Mouse (Mus musculus) neural tube, embryonic 14.5 days (tissue): ENCODE results near the gene Nr2f6. TPM values are rescaled to one million over a fixed set of nuclear protein-coding genes. Genes with fewer than 3 reads are reported as not detected.
A peak's percentile ranks its signal among the peaks of the same experiment; 100 is the strongest.

Experiments
- ATAC-seq: fragments of 200-750 bp; cut with Nextera tagmentation; 2 replicates; pipeline ENCODE4 v1.8.0; 2017; ENCODE audit warnings: low read depth, mild to moderate bottlenecking, moderate TSS enrichment, moderate library complexity
- H3K27ac ChIP-seq: fragments of 300-500 bp; sonication (generic); 2 replicates; pipeline ENCODE4 v1.5.1; 2014; ENCODE audit warnings: low read depth, mild to moderate bottlenecking, control low read depth, low read length, moderate library complexity, mixed read lengths
- H3K27me3 ChIP-seq: fragments of 300-500 bp; sonication (generic); 2 replicates; pipeline ENCODE4 v1.6.1; 2014; ENCODE audit warnings: low read length; ENCODE audit not compliant: control insufficient read depth, insufficient read depth
- H3K36me3 ChIP-seq: fragments of 300-500 bp; sonication (generic); 2 replicates; pipeline ENCODE4 v1.6.1; 2014; ENCODE audit warnings: low read length, mixed read lengths; ENCODE audit not compliant: control insufficient read depth, insufficient read depth
- H3K4me1 ChIP-seq: fragments of 300-500 bp; sonication (generic); 2 replicates; pipeline ENCODE4 v1.6.1; 2014; ENCODE audit warnings: low read length; ENCODE audit not compliant: control insufficient read depth, insufficient read depth
- H3K4me2 ChIP-seq: fragments of 300-500 bp; sonication (generic); 2 replicates; pipeline ENCODE4 v1.6.1; 2014; ENCODE audit warnings: mild to moderate bottlenecking, low read depth, low read length, control low read depth
- H3K4me3 ChIP-seq: fragments of 300-500 bp; sonication (generic); 2 replicates; pipeline ENCODE4 v1.5.1; 2014; ENCODE audit warnings: low read depth, low read length, control low read depth, mixed read lengths
- H3K9ac ChIP-seq: fragments of 300-500 bp; sonication (generic); replicated peaks from 2 replicates; pipeline ENCODE4 v1.6.1; 2014; ENCODE audit warnings: low read depth, mild to moderate bottlenecking, control low read depth, low read length, mixed read lengths
- H3K9me3 ChIP-seq: fragments of 300-500 bp; sonication (generic); 2 replicates; pipeline ENCODE4 v1.6.1; 2016; ENCODE audit warnings: low read length; ENCODE audit not compliant: control insufficient read depth
- WGBS: fragments of 180-500 bp; shearing (Covaris S2); extraction: QIAGEN DNeasy Blood & Tissue Kit; methylation state at CpG from one replicate; pipeline ENCODE4 v1.1.7; 2014; 5-methylcytosine and 5-hydroxymethylcytosine counted together
- polyA plus RNA-seq: library from polyadenylated mRNA; unstranded; fragments of >200 nt; fragmentation: Nextera tagmentation; extraction: Ambion mirVana; gene quantifications from 2 replicates; pipeline ENCODE4 v1.2.1, GENCODE M21; 2014

Gene Nr2f6
- polyA plus RNA-seq, 1 experiment from 2014 or later, result 22.3 TPM

DNA sequence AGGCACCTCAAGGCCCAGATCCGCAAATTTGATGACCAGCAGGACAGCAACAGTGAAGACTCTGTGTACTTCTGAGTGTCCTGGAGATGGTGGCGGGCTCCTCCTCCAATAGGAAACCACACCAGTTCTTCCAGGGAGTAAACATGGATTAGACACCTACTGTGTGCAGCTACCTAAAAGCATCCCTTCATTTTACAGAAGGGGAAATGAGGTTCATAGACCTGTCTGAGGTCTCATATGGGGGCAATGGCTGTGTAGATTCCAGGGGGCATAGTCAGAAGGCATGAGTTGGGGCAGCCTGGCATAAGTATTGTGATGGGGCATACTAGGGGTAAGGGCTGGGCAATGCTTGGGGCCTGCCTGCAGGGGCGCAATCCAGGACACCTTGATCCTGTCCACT is 8.8 kb downstream of the Nr2f6 start:
- ATAC-seq, result no peak
- WGBS, result 93% methylated on average over 3 of the region's 3 CpGs
- Histone ChIP-seq H3K27me3 (no peaks in the 10 kb centered on the region), H3K9ac (no peak overlapping the region), H3K4me2 (no peak overlapping the region), H3K9me3 (no peaks in the 10 kb centered on the region), H3K4me1 (peaks cover 22% of the 10 kb centered on the region), H3K4me3 (no peak overlapping the region), H3K36me3 (peaks cover 15% of the 10 kb centered on the region; the same call in 1 of the 2 replicates), H3K27ac (no peak overlapping the region)

GRCm38 (mm10) chr8:71372427-71372826 is 9.3 kb downstream of the Nr2f6 start:
- Histone ChIP-seq H3K27ac (no peak overlapping the region), H3K4me3 (no peak overlapping the region), H3K27me3 (no peaks in the 10 kb centered on the region), H3K4me2 (no peak overlapping the region), H3K36me3 (peaks cover 15% of the 10 kb centered on the region; the same call in 1 of the 2 replicates), H3K9ac (no peak overlapping the region), H3K4me1 (peaks cover 28% of the 10 kb centered on the region), H3K9me3 (no peaks in the 10 kb centered on the region)
- WGBS, result 85% methylated on average over 12 of the region's 12 CpGs
- no peak for ATAC-seq

DNA sequence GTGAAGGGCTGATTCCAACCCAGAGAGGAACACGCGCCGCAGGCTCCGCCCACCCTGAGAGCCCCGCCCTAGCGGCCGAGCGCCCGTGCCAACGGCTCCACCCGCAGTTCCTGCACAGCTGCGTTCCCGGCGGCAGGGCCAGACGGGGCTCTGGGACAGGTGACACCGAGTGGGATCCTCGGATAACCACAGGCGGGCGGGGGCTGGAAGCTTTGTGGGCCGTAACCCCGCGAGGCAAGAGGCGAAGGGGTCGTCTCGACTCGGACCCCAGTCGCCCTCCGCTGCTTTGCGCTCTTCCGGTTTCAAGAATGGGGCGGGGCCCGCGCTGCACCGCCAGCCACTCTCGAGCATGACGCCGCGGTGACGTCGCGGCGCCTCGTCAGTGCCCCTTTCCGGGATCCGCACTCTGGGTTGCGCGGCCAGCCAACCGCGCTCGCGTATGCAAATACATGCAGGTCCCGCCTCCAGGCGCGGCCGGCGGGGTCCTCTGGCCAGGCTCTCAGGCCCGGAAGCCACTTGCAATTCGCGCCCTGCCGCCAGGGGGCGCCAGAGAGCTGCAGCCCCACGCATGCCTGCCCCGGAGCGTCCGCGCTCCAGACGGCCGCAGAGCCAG is 10.4 kb downstream of the Nr2f6 start, which contains the start of gene Ocel1:
Ocel1 (plus strand) TSS at position 63 of the 613 bp plus-strand sequence.
- no peaks in the 10 kb centered on the region for H3K27me3 ChIP-seq
- peak within 1 kb of the TSS; percentile 43 for H3K9ac ChIP-seq
- H3K27ac ChIP-seq, result peak within 1 kb of the TSS; percentile 78
- peak; percentile 84 for ATAC-seq
- H3K4me2 ChIP-seq, result peak within 1 kb of the TSS; percentile 50
- peaks cover 15% of the 10 kb centered on the region; the same call in 1 of the 2 replicates for H3K36me3 ChIP-seq
- peak within 1 kb of the TSS; percentile 49 for H3K4me3 ChIP-seq
- H3K9me3 ChIP-seq, result no peaks in the 10 kb centered on the region
- peaks cover 25% of the 10 kb centered on the region for H3K4me1 ChIP-seq
- under 1% methylated on average over 68 of the region's 68 CpGs for WGBS

DNA sequence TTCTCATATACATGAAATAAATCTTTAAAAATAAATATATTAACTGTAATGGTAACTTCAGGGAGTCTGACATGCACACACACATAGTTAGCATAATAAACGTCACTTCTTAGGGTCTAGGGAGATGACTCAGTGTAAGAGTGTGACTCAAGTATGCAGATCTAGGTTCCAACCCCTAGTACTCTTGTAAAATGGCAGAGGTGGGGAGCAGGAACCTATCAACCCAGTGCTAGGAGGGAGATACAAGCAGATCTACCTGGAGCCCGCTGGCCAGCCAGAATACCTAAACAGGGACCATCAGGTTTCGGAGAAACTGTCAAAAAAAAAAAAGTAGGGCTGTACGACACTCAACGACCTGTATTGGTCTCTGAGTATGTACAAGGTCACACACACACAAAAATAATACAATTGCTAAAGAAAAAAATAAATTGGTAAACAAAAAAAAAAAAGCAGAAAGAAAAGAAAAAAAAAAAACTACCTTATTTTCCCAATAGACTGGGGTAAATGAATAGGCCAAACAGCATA is 11.0 kb downstream of the Nr2f6 start:
- Histone ChIP-seq H3K9me3 (no peaks in the 10 kb centered on the region), H3K36me3 (peaks cover 15% of the 10 kb centered on the region; the same call in 1 of the 2 replicates), H3K27me3 (no peaks in the 10 kb centered on the region), H3K4me2 (peak overlapping the region; percentile 50), H3K4me3 (peak overlapping the region; percentile 49), H3K9ac (peak overlapping the region; percentile 43), H3K27ac (peak overlapping the region; percentile 78; the same call in 1 of the 2 replicates), H3K4me1 (peaks cover 20% of the 10 kb centered on the region)
- 32% methylated on average over 5 of the region's 5 CpGs for WGBS
- no peak for ATAC-seq

GRCm38 (mm10) chr8:71369040-71369718 is 12.6 kb downstream of the Nr2f6 start:
- no peak overlapping the region for H3K4me3 ChIP-seq
- WGBS, result 92% methylated on average over 10 of the region's 10 CpGs
- no peak overlapping the region for H3K4me2 ChIP-seq
- no peak overlapping the region for H3K9ac ChIP-seq
- ATAC-seq, result no peak
- H3K9me3 ChIP-seq, result no peaks in the 10 kb centered on the region
- H3K4me1 ChIP-seq, result peaks cover 13% of the 10 kb centered on the region
- peaks cover 10% of the 10 kb centered on the region; the same call in 1 of the 2 replicates for H3K36me3 ChIP-seq
- no peak overlapping the region for H3K27ac ChIP-seq
- no peaks in the 10 kb centered on the region for H3K27me3 ChIP-seq

DNA sequence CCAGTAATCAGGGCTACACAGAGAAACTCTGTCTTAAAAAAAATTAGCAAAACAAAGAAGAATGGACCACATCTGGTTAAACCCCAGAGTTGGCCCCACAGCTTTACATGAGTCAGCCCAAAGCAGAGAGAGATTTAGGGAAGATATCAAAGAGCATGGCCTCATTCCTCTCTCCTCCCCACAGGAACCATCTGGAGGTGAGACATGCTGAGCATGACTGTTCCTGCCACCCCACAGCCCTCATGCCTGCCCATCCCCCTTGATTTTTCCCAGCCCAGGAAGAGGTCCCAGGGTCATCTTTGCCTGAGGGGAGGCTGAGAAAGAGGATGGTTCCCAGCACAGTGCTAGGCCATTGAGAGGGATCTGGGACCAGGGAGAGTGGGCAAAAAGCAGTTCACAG is 13.4 kb downstream of the Nr2f6 start:
- no peak for ATAC-seq
- Histone ChIP-seq H3K27me3 (no peaks in the 10 kb centered on the region), H3K4me2 (no peak overlapping the region), H3K9me3 (no peaks in the 10 kb centered on the region), H3K4me1 (peaks cover 13% of the 10 kb centered on the region), H3K9ac (no peak overlapping the region), H3K27ac (no peak overlapping the region), H3K4me3 (no peak overlapping the region), H3K36me3 (peaks cover 6% of the 10 kb centered on the region; the same call in 1 of the 2 replicates)

DNA sequence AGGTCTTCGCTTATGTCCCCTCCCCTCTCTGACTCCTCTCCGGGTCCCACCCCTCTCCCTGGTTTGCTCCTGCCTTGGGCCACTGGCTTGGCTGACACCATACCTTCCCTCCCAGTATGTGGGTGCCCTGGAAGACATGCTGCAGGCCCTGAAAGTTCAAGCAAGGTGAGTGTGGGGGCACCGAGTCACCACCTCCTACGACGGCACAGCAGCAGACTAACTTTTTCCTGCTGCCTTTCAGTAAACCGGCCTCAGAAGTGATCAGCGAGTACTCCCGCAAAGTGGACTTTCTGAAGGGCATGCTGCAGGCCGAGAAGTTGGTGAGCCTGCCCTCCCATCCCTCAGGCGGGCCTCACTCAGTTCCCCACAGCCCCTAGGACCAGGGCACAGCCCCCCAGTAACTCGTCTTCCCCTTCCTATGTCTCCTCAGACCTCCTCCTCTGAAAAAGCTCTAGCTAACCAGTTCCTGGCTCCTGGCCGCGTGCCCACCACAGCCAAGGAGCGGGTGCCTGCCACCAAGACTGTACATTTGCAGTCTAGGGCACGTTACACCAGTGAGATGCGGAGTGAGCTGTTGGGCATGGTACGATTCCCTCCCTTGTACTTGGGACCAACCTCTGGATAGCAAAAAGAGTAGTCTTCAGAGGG is 14.1 kb downstream of the Nr2f6 start:
- Histone ChIP-seq H3K4me3 (peak overlapping the region; percentile 51), H3K27ac (peak overlapping the region; percentile 93), H3K9me3 (no peaks in the 10 kb centered on the region), H3K4me2 (peak overlapping the region; percentile 86), H3K4me1 (peaks cover 13% of the 10 kb centered on the region), H3K36me3 (peaks cover 6% of the 10 kb centered on the region; the same call in 1 of the 2 replicates), H3K27me3 (no peaks in the 10 kb centered on the region), H3K9ac (peak overlapping the region; percentile 62)
- WGBS, result 60% methylated on average over 17 of the region's 17 CpGs
- ATAC-seq, result no peak

DNA sequence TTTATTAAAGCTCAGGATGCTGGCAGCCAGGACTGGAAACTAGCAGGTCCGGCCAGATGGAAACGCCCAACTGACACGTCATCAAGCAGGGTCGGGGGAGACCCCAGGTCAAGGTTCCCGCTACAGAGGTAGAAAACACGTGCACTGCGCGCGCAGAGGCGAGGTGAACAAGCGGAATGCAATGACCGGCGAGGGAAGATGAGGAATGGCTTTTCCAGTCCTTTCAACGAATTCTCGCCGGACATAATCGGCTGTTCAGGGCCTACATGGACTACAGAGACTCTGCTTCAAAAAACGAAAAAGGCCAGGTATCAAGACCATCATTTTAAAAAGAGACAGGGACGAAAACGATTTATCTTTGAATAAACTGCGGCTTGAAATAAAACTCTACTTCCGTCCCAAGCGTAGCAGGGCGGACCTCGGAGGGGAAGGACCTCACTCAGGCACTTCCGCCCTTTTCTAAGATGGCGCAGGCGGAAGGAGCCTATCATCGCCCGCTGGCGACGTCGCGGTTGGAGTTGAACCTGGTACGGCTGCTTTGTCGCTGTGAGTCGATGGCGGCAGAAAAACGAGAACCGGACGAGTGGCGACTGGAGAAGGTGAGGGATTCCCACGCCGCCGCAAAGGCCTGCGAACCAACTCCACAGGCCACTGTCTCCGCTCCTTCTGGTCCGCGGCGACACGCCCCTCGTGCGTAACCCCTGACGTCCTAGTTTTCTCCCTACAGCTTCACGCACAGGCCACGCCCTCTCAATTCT is 14.8 kb downstream of the Nr2f6 start, which contains the start of gene Use1:
Use1 (plus strand) TSS at position 78 of the 758 bp plus-strand sequence.
- H3K27me3 ChIP-seq, result no peaks in the 10 kb centered on the region
- ATAC-seq, result peak; percentile 78
- WGBS, result under 1% methylated on average over 56 of the region's 56 CpGs
- H3K4me2 ChIP-seq, result peak within 1 kb of the TSS; percentile 86
- peaks cover 13% of the 10 kb centered on the region for H3K4me1 ChIP-seq
- peak within 1 kb of the TSS; percentile 93 for H3K27ac ChIP-seq
- H3K36me3 ChIP-seq, result peaks cover 6% of the 10 kb centered on the region; the same call in 1 of the 2 replicates
- peak within 1 kb of the TSS; percentile 51 for H3K4me3 ChIP-seq
- peak within 1 kb of the TSS; percentile 62 for H3K9ac ChIP-seq
- no peaks in the 10 kb centered on the region for H3K9me3 ChIP-seq
